Mouse (Mus musculus) limb, embryonic 12.5 days (tissue): ENCODE measurements around the gene Dtl. TPM values are rescaled to one million over a fixed set of nuclear protein-coding genes. Genes with fewer than 3 reads are reported as not detected.

Experiments used
- ATAC-seq: fragments of 200-750 bp; cut with Nextera tagmentation; 2 replicates; pipeline ENCODE4 v1.8.0; 2017; ENCODE audit warnings: low read depth, moderate TSS enrichment; ENCODE audit not compliant: insufficient number of reproducible peaks, insufficient read depth, low FRiP score, low TSS enrichment
- H3K27ac ChIP-seq: fragments of 300-500 bp; sonication (generic); 2 replicates; pipeline ENCODE4 v1.5.1; 2016; ENCODE audit warnings: mild to moderate bottlenecking, moderate library complexity
- H3K27me3 ChIP-seq: fragments of 300-500 bp; sonication (generic); 2 replicates; pipeline ENCODE4 v1.6.1; 2016; ENCODE audit warnings: mild to moderate bottlenecking, moderate library complexity
- H3K36me3 ChIP-seq: fragments of 300-500 bp; sonication (generic); 2 replicates; pipeline ENCODE4 v1.6.1; 2016; ENCODE audit warnings: mild to moderate bottlenecking, moderate library complexity
- H3K4me1 ChIP-seq: fragments of 300-500 bp; sonication (generic); replicated peaks from 2 replicates; pipeline ENCODE4 v1.6.1; 2016
- H3K4me2 ChIP-seq: fragments of 300-500 bp; sonication (generic); 2 replicates; pipeline ENCODE4 v1.6.1; 2016; ENCODE audit warnings: mild to moderate bottlenecking, moderate library complexity
- H3K4me3 ChIP-seq: fragments of 300-500 bp; sonication (generic); replicated peaks from 2 replicates; pipeline ENCODE4 v1.5.1; 2016; ENCODE audit warnings: mild to moderate bottlenecking
- H3K9ac ChIP-seq: fragments of 300-500 bp; sonication (generic); replicated peaks from 2 replicates; pipeline ENCODE4 v1.6.1; 2016; ENCODE audit warnings: mild to moderate bottlenecking, moderate library complexity
- H3K9me3 ChIP-seq: fragments of 300-500 bp; sonication (generic); 2 replicates; pipeline ENCODE4 v1.6.1; 2016; ENCODE audit warnings: mild to moderate bottlenecking, moderate library complexity
- WGBS: fragments of 180-500 bp; shearing (Covaris S2); methylation state at CpG from one replicate; pipeline ENCODE4 v1.1.7; 2016; 5-methylcytosine and 5-hydroxymethylcytosine counted together
- polyA plus RNA-seq: library from polyadenylated mRNA; unstranded; fragments of >200 nt; fragmentation: Nextera tagmentation; extraction: Ambion mirVana; gene quantifications from 2 replicates; pipeline ENCODE4 v1.2.1, GENCODE M21; 2016

The Dtl gene
- polyA plus RNA-seq, 1 experiment from 2014 or later = 91.4 TPM

DNA sequence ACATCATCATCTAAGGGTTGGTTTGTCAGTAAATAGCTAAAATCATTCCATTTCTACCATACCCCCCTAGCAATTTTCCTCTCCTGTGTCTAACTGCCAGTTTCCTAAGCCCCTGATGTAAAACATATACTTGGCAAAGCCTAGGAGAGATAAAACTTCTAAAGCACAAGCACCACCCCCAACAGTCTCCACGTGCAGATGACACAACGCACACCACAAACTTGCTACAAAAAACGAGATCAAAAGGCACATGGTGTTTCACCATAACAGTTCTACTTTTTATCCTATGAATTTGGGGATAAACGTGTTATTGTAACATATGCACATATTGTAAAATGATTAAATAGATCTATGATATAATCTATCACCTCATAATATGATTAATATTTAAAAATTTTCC, 33.7 kb downstream of the Dtl start:
- no peaks in the 10 kb centered on the region for H3K9me3 ChIP-seq
- no peak overlapping the region for H3K27ac ChIP-seq
- H3K36me3 ChIP-seq = peaks cover 87% of the 10 kb centered on the region
- H3K4me2 ChIP-seq = no peak overlapping the region
- no peak for ATAC-seq
- 90% methylated on average over 4 of the region's 4 CpGs for WGBS
- H3K4me3 ChIP-seq = no peak overlapping the region
- no peaks in the 10 kb centered on the region for H3K4me1 ChIP-seq
- H3K27me3 ChIP-seq = no peaks in the 10 kb centered on the region
- no peak overlapping the region for H3K9ac ChIP-seq

DNA sequence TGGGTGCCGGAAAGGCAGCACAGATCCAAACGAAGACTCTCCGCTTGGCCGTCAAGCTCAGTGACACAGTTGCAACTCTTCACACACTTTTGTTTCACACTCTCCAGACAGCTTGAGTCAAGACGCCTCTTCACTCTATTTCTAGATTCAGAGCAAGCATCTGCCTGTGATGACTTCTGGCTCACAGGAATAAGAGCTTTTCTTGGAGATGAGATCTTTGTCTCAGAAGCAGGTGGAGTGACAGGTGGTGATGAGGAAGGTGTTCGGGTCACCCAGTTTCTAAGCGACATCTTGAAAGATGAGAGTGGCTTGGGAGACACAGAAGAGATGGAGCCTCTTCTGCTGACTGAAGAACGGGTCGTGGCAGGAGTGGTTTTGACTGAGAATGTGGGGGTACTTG, 34.3 kb downstream of the Dtl start:
- Histone ChIP-seq H3K4me3 (no peak overlapping the region), H3K36me3 (peaks cover 87% of the 10 kb centered on the region), H3K4me1 (no peaks in the 10 kb centered on the region), H3K9ac (no peak overlapping the region), H3K27ac (no peak overlapping the region), H3K4me2 (no peak overlapping the region), H3K27me3 (no peaks in the 10 kb centered on the region), H3K9me3 (no peaks in the 10 kb centered on the region)
- ATAC-seq = no peak
- WGBS = 91% methylated on average over 9 of the region's 9 CpGs

DNA sequence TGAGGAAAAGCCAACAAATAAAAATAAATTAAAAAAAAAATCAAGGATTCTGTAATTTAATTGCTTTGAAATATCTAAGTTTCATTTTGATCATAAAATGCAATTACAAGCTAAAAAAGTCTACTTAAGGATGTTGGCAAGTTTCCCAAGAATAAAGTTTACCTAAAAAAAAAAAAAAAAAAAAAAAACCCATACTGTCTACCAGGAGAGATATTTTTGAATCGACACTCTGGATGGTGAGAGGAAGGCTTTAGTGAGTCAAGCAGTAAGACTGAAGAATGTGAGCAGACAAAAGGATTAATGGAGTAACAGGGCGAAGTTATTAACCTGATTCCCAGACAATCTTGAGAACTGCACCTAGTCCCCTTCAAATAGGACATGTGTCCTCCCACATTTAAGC, 35.0 kb downstream of the Dtl start:
- no peaks in the 10 kb centered on the region for H3K9me3 ChIP-seq
- peaks cover 86% of the 10 kb centered on the region for H3K36me3 ChIP-seq
- whole genome bisulfite sequencing = 92% methylated on average over 2 of the region's 2 CpGs
- no peak overlapping the region for H3K27ac ChIP-seq
- no peak for ATAC-seq
- no peaks in the 10 kb centered on the region for H3K27me3 ChIP-seq
- no peak overlapping the region for H3K4me2 ChIP-seq
- H3K9ac ChIP-seq = no peak overlapping the region
- no peaks in the 10 kb centered on the region for H3K4me1 ChIP-seq
- H3K4me3 ChIP-seq = no peak overlapping the region

DNA sequence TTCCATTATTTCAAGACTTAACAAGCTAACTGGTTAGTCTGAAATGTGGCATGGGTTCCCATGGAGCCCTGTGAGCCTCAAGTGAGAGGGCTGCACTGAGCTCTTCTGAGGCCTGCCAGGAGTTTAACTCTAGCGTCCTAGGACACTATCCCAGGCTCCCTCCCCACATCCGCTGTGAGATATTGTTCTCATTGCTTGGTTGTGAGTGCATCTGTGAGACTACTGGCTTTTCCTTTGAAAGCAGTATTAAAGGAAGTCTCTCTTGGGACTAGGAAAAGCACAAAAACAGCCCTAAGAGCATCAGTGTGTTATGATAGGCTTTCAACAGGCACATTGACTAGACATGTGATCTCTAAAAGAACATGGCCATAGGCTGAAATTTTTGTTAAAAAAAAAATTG, 40.4 kb downstream of the Dtl start:
- Histone ChIP-seq H3K9ac (no peak overlapping the region), H3K27ac (no peak overlapping the region), H3K27me3 (no peaks in the 10 kb centered on the region), H3K4me1 (no peaks in the 10 kb centered on the region), H3K4me3 (no peak overlapping the region), H3K9me3 (no peaks in the 10 kb centered on the region), H3K4me2 (no peak overlapping the region), H3K36me3 (peaks cover 50% of the 10 kb centered on the region)
- no peak for ATAC-seq
- 71% methylated on average over 2 of the region's 2 CpGs for WGBS

DNA sequence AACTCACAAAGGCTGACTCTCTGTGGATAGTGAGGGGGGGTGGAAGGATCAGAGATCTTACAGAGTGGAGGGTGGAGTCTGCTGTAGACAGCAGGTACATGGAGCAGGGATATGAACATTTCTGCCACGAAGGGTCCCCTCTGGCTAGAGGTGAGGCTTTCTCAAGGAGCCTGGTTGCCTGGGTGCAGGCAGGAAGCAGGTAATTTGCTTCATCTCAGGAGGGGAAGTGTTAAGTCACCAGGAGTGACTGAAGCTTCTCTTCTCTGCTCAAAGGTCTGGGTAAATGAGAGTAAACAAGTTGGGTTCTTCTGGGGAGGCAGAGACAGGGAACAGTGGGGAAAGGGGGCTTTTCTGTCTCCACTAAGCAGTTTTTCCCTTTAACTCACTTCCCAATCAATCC, 44.3 kb downstream of the Dtl start:
- H3K36me3 ChIP-seq = peaks cover 14% of the 10 kb centered on the region; the same call in 1 of the 2 replicates
- no peak overlapping the region for H3K4me2 ChIP-seq
- H3K9ac ChIP-seq = no peak overlapping the region
- ATAC-seq = no peak
- no peaks in the 10 kb centered on the region for H3K4me1 ChIP-seq
- H3K9me3 ChIP-seq = no peaks in the 10 kb centered on the region
- H3K27me3 ChIP-seq = no peaks in the 10 kb centered on the region
- no peak overlapping the region for H3K27ac ChIP-seq
- no peak overlapping the region for H3K4me3 ChIP-seq
- WGBS = 47% methylated on average over 1 of the region's 1 CpGs

DNA sequence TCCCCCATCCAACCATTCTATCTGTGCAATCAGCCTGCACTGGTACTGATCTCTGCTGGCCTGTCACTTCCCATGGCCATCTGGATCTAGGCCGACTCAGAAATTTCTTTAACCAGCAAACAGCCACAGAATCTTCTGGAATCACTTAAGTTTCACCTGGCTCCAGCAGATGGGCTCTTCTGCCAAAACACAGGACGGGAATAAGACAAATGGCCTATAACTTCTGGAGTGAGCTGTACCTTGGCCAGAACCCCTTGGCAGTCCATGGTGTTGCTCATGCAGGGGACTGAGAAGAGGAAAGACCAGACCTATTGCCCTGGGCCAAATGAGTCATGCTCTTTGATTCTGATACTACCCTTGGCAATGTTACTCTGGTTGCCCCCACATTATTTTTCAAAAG, 45.9 kb downstream of the Dtl start:
- no peak overlapping the region for H3K4me3 ChIP-seq
- no peaks in the 10 kb centered on the region for H3K9me3 ChIP-seq
- no peak for ATAC-seq
- 0 out of 2 replicates have a peak, but pooled peaks cover 4% of the 10 kb centered on the region for H3K36me3 ChIP-seq
- WGBS = 61% methylated on average over 2 of the region's 2 CpGs
- H3K4me2 ChIP-seq = no peak overlapping the region
- no peaks in the 10 kb centered on the region for H3K4me1 ChIP-seq
- no peak overlapping the region for H3K27ac ChIP-seq
- H3K27me3 ChIP-seq = no peaks in the 10 kb centered on the region
- no peak overlapping the region for H3K9ac ChIP-seq

DNA sequence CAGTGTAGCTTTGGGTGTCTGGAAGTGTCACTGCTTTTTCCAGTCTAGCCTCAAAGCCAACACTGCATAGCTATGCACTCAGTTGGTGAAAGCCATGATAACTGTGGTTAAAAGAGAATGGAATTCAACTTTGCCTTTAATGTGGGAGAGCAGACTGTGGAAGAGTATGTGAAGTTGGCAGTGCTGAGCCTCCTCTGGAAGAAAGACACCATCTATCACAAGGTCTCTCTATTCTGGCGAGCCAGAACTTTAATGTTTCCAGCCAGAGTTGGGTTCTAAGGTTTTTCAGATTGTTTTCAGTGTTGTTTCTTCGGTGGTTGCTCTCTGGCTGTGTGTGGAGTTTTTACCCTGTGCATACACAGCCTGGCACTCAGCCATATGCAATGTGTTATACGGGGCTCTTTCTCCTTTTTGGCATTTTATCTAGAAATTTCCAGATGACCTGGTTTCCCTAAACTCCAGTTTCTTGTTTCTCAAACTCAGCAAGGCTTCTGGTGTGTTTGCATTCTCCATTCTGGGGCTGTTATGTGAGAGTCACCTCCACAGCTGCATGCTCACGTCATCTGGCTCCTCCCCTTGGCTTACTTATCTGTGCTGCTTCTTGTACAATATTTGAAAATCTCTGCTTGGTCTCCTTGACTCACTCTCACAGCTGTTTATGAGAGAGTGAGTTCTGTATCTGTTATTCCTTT, 47.3 kb downstream of the Dtl start:
- no peak overlapping the region for H3K9ac ChIP-seq
- H3K4me3 ChIP-seq = no peak overlapping the region
- H3K27me3 ChIP-seq = no peaks in the 10 kb centered on the region
- H3K4me2 ChIP-seq = no peak overlapping the region
- no peak for ATAC-seq
- no peaks in the 10 kb centered on the region for H3K4me1 ChIP-seq
- no peaks in the 10 kb centered on the region for H3K36me3 ChIP-seq
- no peaks in the 10 kb centered on the region for H3K9me3 ChIP-seq
- WGBS = 62% methylated on average over 4 of the region's 4 CpGs
- no peak overlapping the region for H3K27ac ChIP-seq

DNA sequence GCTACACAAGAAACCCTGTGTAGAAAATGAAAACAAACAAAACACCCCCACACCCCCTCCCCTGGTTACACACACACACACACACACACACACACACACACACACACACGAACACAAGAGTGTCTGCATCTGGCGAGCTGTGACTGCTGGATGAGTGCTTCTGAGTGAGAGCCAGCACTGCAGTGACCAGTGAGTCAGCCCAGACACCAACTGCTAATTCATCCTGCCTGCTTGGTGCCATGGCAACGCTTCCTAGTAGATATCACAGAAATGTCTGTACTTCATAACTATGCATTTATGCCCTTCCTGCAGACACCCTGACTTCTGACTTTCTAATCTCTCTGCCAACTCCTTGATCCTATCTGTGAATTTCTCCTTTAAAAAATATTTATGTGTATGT, 48.3 kb downstream of the Dtl start:
- no peaks in the 10 kb centered on the region for H3K36me3 ChIP-seq
- WGBS = 69% methylated on average over 3 of the region's 3 CpGs
- no peaks in the 10 kb centered on the region for H3K9me3 ChIP-seq
- ATAC-seq = no peak
- H3K27ac ChIP-seq = no peak overlapping the region
- no peak overlapping the region for H3K4me2 ChIP-seq
- no peaks in the 10 kb centered on the region for H3K4me1 ChIP-seq
- H3K4me3 ChIP-seq = no peak overlapping the region
- no peaks in the 10 kb centered on the region for H3K27me3 ChIP-seq
- H3K9ac ChIP-seq = no peak overlapping the region

DNA sequence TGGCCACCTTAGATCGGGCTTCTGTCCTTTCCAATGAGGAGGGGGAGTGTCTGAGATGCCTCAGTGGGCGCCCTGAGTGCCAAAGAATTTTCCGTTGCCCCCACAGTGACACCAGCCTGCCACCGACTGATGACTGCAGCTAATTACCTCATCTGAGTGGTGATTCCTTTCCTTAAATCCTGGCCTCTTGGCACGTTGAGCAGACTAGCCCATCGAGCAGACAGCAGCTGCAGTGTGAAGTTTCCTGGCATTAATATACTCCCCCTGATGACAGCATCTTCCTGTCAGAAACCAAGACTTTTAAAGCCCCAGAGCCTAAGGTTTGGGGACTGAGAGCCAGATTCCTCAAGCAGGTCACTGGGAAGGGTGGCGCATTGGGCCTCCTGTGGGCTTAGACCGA, 53.9 kb downstream of the Dtl start:
- H3K27ac ChIP-seq = no peak overlapping the region
- H3K4me1 ChIP-seq = no peaks in the 10 kb centered on the region
- no peak overlapping the region for H3K9ac ChIP-seq
- H3K9me3 ChIP-seq = no peaks in the 10 kb centered on the region
- H3K4me3 ChIP-seq = no peak overlapping the region
- 71% methylated on average over 8 of the region's 8 CpGs for WGBS
- H3K36me3 ChIP-seq = no peaks in the 10 kb centered on the region
- H3K4me2 ChIP-seq = no peak overlapping the region
- no peaks in the 10 kb centered on the region for H3K27me3 ChIP-seq
- no peak for ATAC-seq

DNA sequence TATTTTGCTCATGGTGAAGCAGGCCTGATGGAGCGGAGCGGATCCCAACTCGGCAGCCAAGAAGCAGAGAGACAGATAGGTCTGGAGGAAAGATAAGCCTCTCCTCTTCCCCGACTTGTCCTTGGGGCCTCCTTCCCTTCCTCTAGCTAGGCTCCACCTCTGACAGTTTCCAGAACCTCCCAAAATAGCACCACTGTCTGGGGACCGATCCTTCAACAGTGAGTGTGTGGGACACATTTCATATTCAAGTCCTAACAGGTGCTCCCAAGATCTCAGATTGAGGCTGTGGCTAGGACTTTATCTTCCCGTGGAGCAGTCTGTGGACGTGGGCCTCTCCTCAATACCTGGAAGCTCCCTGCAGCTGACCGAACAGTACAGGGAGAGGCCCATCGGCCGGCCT, 54.7 kb downstream of the Dtl start:
- Histone ChIP-seq H3K27me3 (no peaks in the 10 kb centered on the region), H3K9me3 (no peaks in the 10 kb centered on the region), H3K4me1 (0 out of 2 replicates have a peak, but pooled peaks cover 3% of the 10 kb centered on the region), H3K4me2 (no peak overlapping the region), H3K4me3 (no peak overlapping the region), H3K9ac (no peak overlapping the region), H3K27ac (no peak overlapping the region), H3K36me3 (no peaks in the 10 kb centered on the region)
- no peak for ATAC-seq
- 81% methylated on average over 10 of the region's 10 CpGs for WGBS

DNA sequence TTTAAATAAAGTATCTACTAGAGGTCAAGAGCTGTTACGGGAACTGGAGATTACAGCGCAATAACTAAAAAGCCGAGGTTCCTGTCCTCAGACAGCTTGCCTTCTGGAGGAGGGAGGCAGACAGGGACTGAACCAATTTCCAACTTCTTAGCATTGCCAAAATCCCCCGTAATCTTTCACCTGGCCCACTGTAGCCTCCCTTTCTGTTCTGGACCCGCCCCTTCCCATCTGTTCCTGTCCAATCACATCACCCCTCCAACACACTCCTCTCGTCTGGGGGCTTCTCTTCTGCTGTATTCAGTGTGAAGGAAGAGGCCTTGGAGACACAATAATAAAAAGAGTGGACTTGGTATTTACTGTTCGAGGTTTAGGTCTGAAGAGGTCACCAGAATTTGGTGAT, 55.1 kb downstream of the Dtl start:
- 85% methylated on average over 7 of the region's 7 CpGs for WGBS
- H3K9me3 ChIP-seq = no peaks in the 10 kb centered on the region

More for the DNA sequence above, 55.1 kb downstream of the Dtl start:
- no peaks in the 10 kb centered on the region for H3K36me3 ChIP-seq
- H3K4me3 ChIP-seq = no peak overlapping the region
- H3K9ac ChIP-seq = no peak overlapping the region
- ATAC-seq = no peak
- 0 out of 2 replicates have a peak, but pooled peaks cover 3% of the 10 kb centered on the region for H3K4me1 ChIP-seq
- no peaks in the 10 kb centered on the region for H3K27me3 ChIP-seq
- H3K4me2 ChIP-seq = no peak overlapping the region
- H3K27ac ChIP-seq = no peak overlapping the region
